Mouse (Mus musculus): ENCODE measurements at regions not wholly inside any gene's neighbourhood (a gene's known extent, or its start where the extent isn't known, plus 50 kb on each side); places are given as distances from the start of the nearest gene placed in this dataset.
A peak's percentile ranks its signal among the peaks of the same experiment; 100 is the strongest.

- H3K9me3 ChIP-seq (ENCODE audit: low read length): no peaks in the 10 kb centered on the region
- H3K4me1 ChIP-seq (ENCODE audit: insufficient read depth): no peaks in the 10 kb centered on the region
- ATAC-seq (no peak), DNase-seq (no peak)
- H3K4me3 ChIP-seq (ENCODE audit: low read depth, low read length): no peak overlapping the region
- no peaks in the 10 kb centered on the region for H3K36me3 ChIP-seq (ENCODE audit: insufficient read depth)
- H3K27ac ChIP-seq (ENCODE audit: low read depth, low read length): no peak overlapping the region
- H3K9ac ChIP-seq: no peak overlapping the region
- TF ChIP-seq CTCF (IDR thresholded peaks at IDR 0.05; ENCODE audit: low read depth): no peak
- no peaks in the 10 kb centered on the region for H3K27me3 ChIP-seq (ENCODE audit: insufficient read depth, low read length)
- 47% methylated on average over 2 of the region's 2 CpGs for WGBS
- H3K4me2 ChIP-seq (ENCODE audit: low read depth): no peak overlapping the region
Measured at GRCm38 (mm10) chr2:99060726-99061125, 393.6 kb upstream of the Gm10800 start.

DNA sequence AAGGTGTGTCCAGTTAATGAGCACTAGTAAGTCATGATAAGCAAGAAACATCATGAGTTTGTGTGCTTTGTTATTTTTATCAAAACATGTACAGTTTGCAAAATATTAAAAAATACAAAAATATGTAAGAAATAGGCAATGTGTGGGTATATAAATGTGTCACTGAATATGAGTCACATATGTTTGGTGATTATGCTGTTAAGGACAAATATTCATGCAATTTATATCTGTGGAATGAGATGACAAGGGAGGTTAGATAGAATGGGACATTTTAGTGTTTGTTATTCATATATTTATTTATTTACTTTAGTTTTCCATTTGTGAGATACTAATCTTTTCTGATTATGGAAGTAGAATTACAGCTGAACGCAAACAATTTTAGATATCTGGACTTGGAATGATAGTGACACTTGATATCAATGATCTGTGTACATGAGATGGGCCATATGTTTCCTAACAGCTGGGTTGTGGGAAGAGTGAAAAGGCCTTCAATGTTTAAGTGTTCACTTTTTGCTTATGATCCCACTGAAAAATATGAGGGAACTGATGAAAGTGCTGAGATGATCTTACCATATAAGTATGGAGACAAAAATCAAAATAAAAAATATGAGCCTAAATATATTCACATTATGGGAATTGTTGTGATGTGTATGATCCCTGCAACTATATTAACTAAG lies 379.6 kb upstream of the Gm10800 start:
- no peak for TF ChIP-seq CTCF (IDR thresholded peaks at IDR 0.05; ENCODE audit: low read depth)
- 95% methylated on average over 1 of the region's 1 CpGs for WGBS
- no peaks in the 10 kb centered on the region for H3K4me1 ChIP-seq (ENCODE audit: insufficient read depth)
- H3K9me3 ChIP-seq (ENCODE audit: low read length): no peaks in the 10 kb centered on the region
- no peak overlapping the region for H3K4me2 ChIP-seq (ENCODE audit: low read depth)
- DNase-seq (no peak), ATAC-seq (no peak)
- H3K9ac ChIP-seq: no peak overlapping the region
- no peak overlapping the region for H3K4me3 ChIP-seq (ENCODE audit: low read depth, low read length)
- H3K36me3 ChIP-seq (ENCODE audit: insufficient read depth): no peaks in the 10 kb centered on the region
- H3K27me3 ChIP-seq (ENCODE audit: insufficient read depth, low read length): no peaks in the 10 kb centered on the region
- H3K27ac ChIP-seq (ENCODE audit: low read depth, low read length): no peak overlapping the region

- Histone ChIP-seq H3K27ac (ENCODE audit: low read depth, low read length) (no peak overlapping the region), H3K9ac (no peak overlapping the region), H3K4me1 (ENCODE audit: insufficient read depth) (no peaks in the 10 kb centered on the region), H3K36me3 (ENCODE audit: insufficient read depth) (no peaks in the 10 kb centered on the region), H3K27me3 (ENCODE audit: insufficient read depth, low read length) (no peaks in the 10 kb centered on the region), H3K9me3 (ENCODE audit: low read length) (no peaks in the 10 kb centered on the region), H3K4me2 (ENCODE audit: low read depth) (no peak overlapping the region), H3K4me3 (ENCODE audit: low read depth, low read length) (no peak overlapping the region)
- 53% methylated on average over 1 of the region's 1 CpGs for WGBS
- no peak for DNase-seq
- no peak for ATAC-seq
- TF ChIP-seq CTCF (IDR thresholded peaks at IDR 0.05; ENCODE audit: low read depth): no peak
Measured at GRCm38 (mm10) chr2:98996621-98997020, 329.5 kb upstream of the Gm10800 start.

- DNase-seq (peak; percentile 16), ATAC-seq (peak; percentile 34; the same call in 1 of the 2 replicates)
- no peaks in the 10 kb centered on the region for H3K9me3 ChIP-seq (ENCODE audit: low read length)
- TF ChIP-seq CTCF (IDR thresholded peaks at IDR 0.05; ENCODE audit: low read depth): no peak
- H3K27ac ChIP-seq (ENCODE audit: low read depth, low read length): no peak overlapping the region
- no peak overlapping the region for H3K4me2 ChIP-seq (ENCODE audit: low read depth)
- no peak overlapping the region for H3K4me3 ChIP-seq (ENCODE audit: low read depth, low read length)
- 58% methylated on average over 1 of the region's 1 CpGs for WGBS
- H3K27me3 ChIP-seq (ENCODE audit: insufficient read depth, low read length): no peaks in the 10 kb centered on the region
- no peaks in the 10 kb centered on the region for H3K36me3 ChIP-seq (ENCODE audit: insufficient read depth)
- H3K4me1 ChIP-seq (ENCODE audit: insufficient read depth): no peaks in the 10 kb centered on the region
- H3K9ac ChIP-seq: no peak overlapping the region
Measured at GRCm38 (mm10) chr2:98995456-98995855, 328.4 kb upstream of the Gm10800 start.

DNA sequence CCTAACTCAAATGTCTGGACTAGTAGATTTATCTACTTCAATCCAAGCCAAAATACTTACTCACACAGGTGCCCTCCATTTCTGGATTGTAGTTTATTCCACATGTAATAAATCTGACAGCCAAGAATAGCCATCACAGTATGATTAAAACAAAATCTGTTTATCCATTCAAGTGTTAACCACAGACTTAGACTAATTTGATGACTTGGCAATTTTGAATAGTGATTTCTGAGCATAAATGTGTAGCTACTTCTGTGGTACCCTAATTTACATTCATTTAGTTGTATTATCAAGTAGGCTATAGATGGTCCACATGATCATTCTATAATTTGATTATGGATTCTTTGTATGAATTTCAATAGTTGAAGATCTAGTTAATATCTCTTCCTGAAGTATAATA lies 287.5 kb upstream of the Gm10800 start:
- no peak for TF ChIP-seq CTCF (IDR thresholded peaks at IDR 0.05; ENCODE audit: low read depth)
- DNase-seq: no peak
- no peak overlapping the region for H3K9ac ChIP-seq
- no peak overlapping the region for H3K4me3 ChIP-seq (ENCODE audit: low read depth, low read length)
- H3K4me1 ChIP-seq (ENCODE audit: insufficient read depth): no peaks in the 10 kb centered on the region
- H3K4me2 ChIP-seq (ENCODE audit: low read depth): no peak overlapping the region
- H3K27me3 ChIP-seq (ENCODE audit: insufficient read depth, low read length): no peaks in the 10 kb centered on the region
- no peak for ATAC-seq
- H3K9me3 ChIP-seq (ENCODE audit: low read length): no peaks in the 10 kb centered on the region
- no peaks in the 10 kb centered on the region for H3K36me3 ChIP-seq (ENCODE audit: insufficient read depth)
- H3K27ac ChIP-seq (ENCODE audit: low read depth, low read length): no peak overlapping the region
